Mouse (Mus musculus): Measurements from ENCODE around the gene Zfp867. TPM values are rescaled to one million over a fixed set of nuclear protein-coding genes. Genes with fewer than 3 reads are reported as not detected.

Gene Zfp867
- total RNA-seq (2021) = 1 to 10 TPM; 3.9 to 4.8 TPM

GRCm38 (mm10) chr11:59472326-59472677, at the start of gene Zfp867:
TSS of gene Zfp867 (minus strand) at chr11:59472474.
- peak; percentile 80 to 84 for DNase-seq (ENCODE audit: low spot score in 2 of 2)
- intact Hi-C loops (cut with DNase I) = no loop called here

GRCm38 (mm10) chr11:59519741-59520495, 47.6 kb upstream of the Zfp867 start:
- intact Hi-C loops (cut with DNase I) = loop anchor here (10.0 kb wide), 2 partner anchors 225 to 265 kb away; partner anchors contain the start of gene Pld6
- no peak for DNase-seq (ENCODE audit: low spot score in 2 of 2)

- DNase-seq (ENCODE audit: low spot score in 2 of 2) = no peak
- intact Hi-C loops (cut with DNase I) = no loop called here
These were observed 46.0 kb upstream of the Zfp867 start for GRCm38 (mm10) chr11:59518226-59518625.

- intact Hi-C loops (cut with DNase I) = no loop called here
These were observed 45.2 kb upstream of the Zfp867 start for GRCm38 (mm10) chr11:59517441-59517840.

GRCm38 (mm10) chr11:59514789-59515188, 42.5 kb upstream of the Zfp867 start:
- DNase-seq (ENCODE audit: low spot score in 2 of 2) = no peak
- intact Hi-C loops (cut with DNase I) = no loop called here

More at GRCm38 (mm10) chr11:59517441-59517840, 45.2 kb upstream of the Zfp867 start:
- no peak for DNase-seq (ENCODE audit: low spot score in 2 of 2)

GRCm38 (mm10) chr11:59514381-59514780, 42.1 kb upstream of the Zfp867 start:
- DNase-seq (ENCODE audit: low spot score in 2 of 2) = no peak
- intact Hi-C loops (cut with DNase I) = no loop called here

- intact Hi-C loops (cut with DNase I) = no loop called here
- no peak for DNase-seq (ENCODE audit: low spot score in 2 of 2)
These were observed 41.3 kb upstream of the Zfp867 start for GRCm38 (mm10) chr11:59513556-59513955.

GRCm38 (mm10) chr11:59512733-59513132, 40.5 kb upstream of the Zfp867 start:
- DNase-seq (ENCODE audit: low spot score in 2 of 2) = no peak
- intact Hi-C loops (cut with DNase I) = no loop called here

- intact Hi-C loops (cut with DNase I) = no loop called here
- DNase-seq (ENCODE audit: low spot score in 2 of 2) = no peak
These were observed 39.3 kb upstream of the Zfp867 start for GRCm38 (mm10) chr11:59511558-59511957.

- DNase-seq (ENCODE audit: low spot score in 2 of 2) = no peak
- intact Hi-C loops (cut with DNase I) = no loop called here
These were observed 34.4 kb upstream of the Zfp867 start for GRCm38 (mm10) chr11:59506713-59507074.

GRCm38 (mm10) chr11:59505839-59506712, 33.8 kb upstream of the Zfp867 start:
- intact Hi-C loops (cut with DNase I) = no loop called here

GRCm38 (mm10) chr11:59505351-59505838, 33.1 kb upstream of the Zfp867 start:
- intact Hi-C loops (cut with DNase I) = no loop called here
- peak; percentile 63 for DNase-seq (ENCODE audit: low spot score in 2 of 2)

More at GRCm38 (mm10) chr11:59505839-59506712, 33.8 kb upstream of the Zfp867 start:
- DNase-seq (ENCODE audit: low spot score in 2 of 2) = peak; percentile 70 to 81

GRCm38 (mm10) chr11:59501978-59502700, 29.9 kb upstream of the Zfp867 start:
- intact Hi-C loops (cut with DNase I) = no loop called here
- DNase-seq (ENCODE audit: low spot score in 2 of 2) = no peak

GRCm38 (mm10) chr11:59497747-59498146, 25.5 kb upstream of the Zfp867 start:
- DNase-seq (ENCODE audit: low spot score in 2 of 2) = no peak
- intact Hi-C loops (cut with DNase I) = no loop called here

GRCm38 (mm10) chr11:59496672-59497310, 24.5 kb upstream of the Zfp867 start:
- peak; percentile 36 to 43 for DNase-seq (ENCODE audit: low spot score in 2 of 2)
- intact Hi-C loops (cut with DNase I) = no loop called here

GRCm38 (mm10) chr11:59486222-59486621, 13.9 kb upstream of the Zfp867 start:
- DNase-seq (ENCODE audit: low spot score in 2 of 2) = no peak
- intact Hi-C loops (cut with DNase I) = loop anchor here (10.0 kb wide), 1 partner anchor 261 kb away; the partner anchor contains the start of gene Arf1

- DNase-seq (ENCODE audit: low spot score in 2 of 2) = no peak
- intact Hi-C loops (cut with DNase I) = loop anchor here (10.0 kb wide), 1 partner anchor 261 kb away; the partner anchor contains the start of gene Arf1
These were observed 13.4 kb upstream of the Zfp867 start for GRCm38 (mm10) chr11:59485641-59486040.

- peak in 1 of 2 experiments; percentile 30 for DNase-seq (ENCODE audit: low spot score in 2 of 2)
- intact Hi-C loops (cut with DNase I) = loop anchor here (2.0 to 10.0 kb wide), 2 partner anchors 176 to 258 kb away; partner anchors contain the start of genes Arf1 and Wnt9a
These were observed 10.9 kb upstream of the Zfp867 start for GRCm38 (mm10) chr11:59483212-59483611.

GRCm38 (mm10) chr11:59477240-59477639, 5.0 kb upstream of the Zfp867 start:
- intact Hi-C loops (cut with DNase I) = no loop called here
- no peak for DNase-seq (ENCODE audit: low spot score in 2 of 2)

All from left cerebral cortex, postnatal 36 days (tissue).